Mouse (Mus musculus): ENCODE data around the gene Rdh19. TPM values are rescaled to one million over a fixed set of nuclear protein-coding genes. Genes with fewer than 3 reads are reported as not detected.
"Not testable (repeated sequence)": the region's sequence is repeated elsewhere in the genome, so short reads cannot be mapped to it uniquely, and the experiment has no call there.

The Rdh19 gene
- polyA plus RNA-seq, 1 experiment, result not detected

GRCm38 (mm10) chr10:127835292-127835691, 14.4 kb upstream of the Rdh19 start:
- Histone ChIP-seq H3K4me3 (replicated peaks) (no peak overlapping the region), H3K36me3 (replicated peaks; ENCODE audit: low read length) (no peaks in the 10 kb centered on the region)
- no peak for TF ChIP-seq GATA1 (IDR thresholded peaks at IDR 0.05; ENCODE audit: borderline replicate concordance, low read length)

GRCm38 (mm10) chr10:127837793-127838192, 11.9 kb upstream of the Rdh19 start:
- peaks cover 25% of the 10 kb centered on the region for H3K9me3 ChIP-seq
- not testable (repeated sequence) for H3K36me3 ChIP-seq (replicated peaks; ENCODE audit: low read length); H3K4me1 ChIP-seq; H3K4me3 ChIP-seq (replicated peaks); H3K27me3 ChIP-seq (replicated peaks)

More at GRCm38 (mm10) chr10:127835292-127835691, 14.4 kb upstream of the Rdh19 start:
- peaks cover 25% of the 10 kb centered on the region for H3K9me3 ChIP-seq
- no peaks in the 10 kb centered on the region for H3K4me1 ChIP-seq
- no peaks in the 10 kb centered on the region for H3K27me3 ChIP-seq (replicated peaks)

DNA sequence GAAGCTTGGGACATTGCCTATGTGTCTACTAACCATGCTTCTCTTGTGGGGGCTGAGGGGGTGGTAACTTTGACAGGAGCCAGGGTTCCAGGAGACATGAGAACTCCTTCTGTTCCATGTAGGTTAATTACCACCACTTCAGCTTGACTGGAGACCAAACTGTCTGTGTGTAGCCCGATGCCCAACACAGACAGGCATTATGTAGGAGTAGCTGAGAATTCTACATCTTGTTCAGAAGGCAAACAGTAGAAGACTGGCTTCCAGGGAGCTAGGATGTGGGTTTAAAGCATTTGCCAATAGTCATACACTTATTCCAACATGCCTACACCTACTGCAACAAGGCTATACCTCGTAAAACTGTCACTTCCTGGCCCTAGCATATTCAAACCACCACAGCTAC, 11.2 kb upstream of the Rdh19 start:
- no peak overlapping the region for H3K4me3 ChIP-seq (replicated peaks)
- H3K36me3 ChIP-seq (replicated peaks; ENCODE audit: low read length), result no peaks in the 10 kb centered on the region
- H3K4me1 ChIP-seq, result no peaks in the 10 kb centered on the region
- TF ChIP-seq FLI1 (IDR thresholded peaks at IDR 0.05; ENCODE audit: low read length), result no peak
- no peak for TF ChIP-seq GATA1 (IDR thresholded peaks at IDR 0.05; ENCODE audit: borderline replicate concordance, low read length)
- H3K27me3 ChIP-seq (replicated peaks), result no peaks in the 10 kb centered on the region
- peaks cover 25% of the 10 kb centered on the region for H3K9me3 ChIP-seq

GRCm38 (mm10) chr10:127840776-127841175, 9.0 kb upstream of the Rdh19 start:
- Histone ChIP-seq H3K4me1 (no peaks in the 10 kb centered on the region), H3K9me3 (peaks cover 31% of the 10 kb centered on the region), H3K27me3 (replicated peaks) (no peaks in the 10 kb centered on the region), H3K36me3 (replicated peaks; ENCODE audit: low read length) (no peaks in the 10 kb centered on the region), H3K4me3 (replicated peaks) (no peak overlapping the region)
- no peak for TF ChIP-seq GATA1 (IDR thresholded peaks at IDR 0.05; ENCODE audit: borderline replicate concordance, low read length)
- TF ChIP-seq FLI1 (IDR thresholded peaks at IDR 0.05; ENCODE audit: low read length), result no peak

DNA sequence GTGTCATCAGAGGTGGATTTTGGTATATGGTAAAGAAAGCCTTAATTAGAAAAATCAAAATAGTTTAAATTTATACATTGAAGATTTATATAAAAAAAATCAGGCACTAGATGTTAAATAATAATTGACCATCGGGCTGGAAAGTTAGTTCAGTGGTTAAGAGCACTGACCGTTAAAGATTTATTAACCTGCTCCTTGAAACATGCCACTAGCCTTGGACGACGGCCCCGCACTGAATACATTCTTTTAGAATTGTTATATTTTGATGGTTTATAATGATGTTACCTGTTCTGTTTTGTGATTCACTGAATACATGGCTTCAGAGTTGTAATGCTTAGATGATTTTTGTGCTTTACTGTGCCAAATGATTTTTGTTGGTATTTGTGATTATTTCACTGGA, 3.8 kb upstream of the Rdh19 start:
- H3K27me3 ChIP-seq (replicated peaks); H3K36me3 ChIP-seq (replicated peaks; ENCODE audit: low read length); H3K4me1 ChIP-seq; H3K4me3 ChIP-seq (replicated peaks): not testable (repeated sequence)
- H3K9me3 ChIP-seq, result peaks cover 24% of the 10 kb centered on the region

DNA sequence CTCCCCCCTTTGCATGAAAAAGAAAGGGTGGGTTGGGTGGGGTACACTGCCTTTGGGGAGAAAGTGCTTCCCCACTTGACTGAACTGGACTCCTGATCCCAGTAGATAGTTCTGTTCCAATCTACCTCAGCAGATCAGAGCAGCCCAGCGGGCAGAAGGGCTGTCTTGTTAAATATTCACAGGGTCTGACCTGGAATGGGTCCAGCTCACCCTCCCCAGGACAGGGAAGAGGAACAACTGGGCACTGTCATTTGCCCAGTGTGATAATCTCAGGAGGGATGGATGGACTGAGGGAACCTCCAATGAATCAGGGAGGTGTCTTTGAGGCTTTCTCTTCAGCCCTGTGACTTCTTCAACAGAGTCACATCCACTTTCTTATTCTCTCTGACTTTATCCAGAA, 1.6 kb upstream of the Rdh19 start:
- H3K27me3 ChIP-seq (replicated peaks), result no peaks in the 10 kb centered on the region
- no peaks in the 10 kb centered on the region for H3K4me1 ChIP-seq
- H3K4me3 ChIP-seq (replicated peaks), result no peak overlapping the region
- H3K36me3 ChIP-seq (replicated peaks; ENCODE audit: low read length), result no peaks in the 10 kb centered on the region
- TF ChIP-seq GATA1 (IDR thresholded peaks at IDR 0.05; ENCODE audit: borderline replicate concordance, low read length) (no peak), FLI1 (IDR thresholded peaks at IDR 0.05; ENCODE audit: low read length) (no peak)
- H3K9me3 ChIP-seq, result peaks cover 24% of the 10 kb centered on the region

DNA sequence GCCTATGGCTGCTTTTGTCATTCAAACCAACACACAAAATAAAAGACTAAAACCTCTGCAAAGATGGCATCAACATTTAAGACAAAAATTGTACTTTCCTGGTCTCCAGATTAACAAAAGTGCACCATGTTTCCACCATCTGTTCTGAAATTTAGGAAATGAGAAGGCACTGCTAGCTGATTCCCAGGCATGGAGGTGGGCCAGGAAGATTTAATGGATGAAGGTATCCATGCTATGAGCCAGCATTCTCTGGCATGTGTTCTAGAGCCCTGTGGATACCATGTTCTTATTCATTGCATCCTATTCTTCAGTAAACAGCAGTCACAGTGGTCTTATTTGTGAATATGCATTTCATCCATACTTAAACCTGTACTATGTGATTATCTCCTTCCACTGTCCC, 6.6 kb downstream of the Rdh19 start:
- no peaks in the 10 kb centered on the region for H3K36me3 ChIP-seq (replicated peaks; ENCODE audit: low read length)
- no peak for TF ChIP-seq FLI1 (IDR thresholded peaks at IDR 0.05; ENCODE audit: low read length)
- no peak for TF ChIP-seq GATA1 (IDR thresholded peaks at IDR 0.05; ENCODE audit: borderline replicate concordance, low read length)
- peaks cover 5% of the 10 kb centered on the region; the same call in 1 of the 2 replicates for H3K9me3 ChIP-seq
- no peak overlapping the region for H3K4me3 ChIP-seq (replicated peaks)
- no peaks in the 10 kb centered on the region for H3K4me1 ChIP-seq
- H3K27me3 ChIP-seq (replicated peaks), result peaks cover 3% of the 10 kb centered on the region

- Histone ChIP-seq H3K27me3 (replicated peaks) (peaks cover 3% of the 10 kb centered on the region), H3K9me3 (peaks cover under 1% of the 10 kb centered on the region; the same call in 1 of the 2 replicates), H3K4me1 (no peaks in the 10 kb centered on the region), H3K36me3 (replicated peaks; ENCODE audit: low read length) (no peaks in the 10 kb centered on the region), H3K4me3 (replicated peaks) (no peak overlapping the region)
- TF ChIP-seq GATA1 (IDR thresholded peaks at IDR 0.05; ENCODE audit: borderline replicate concordance, low read length), result no peak
- TF ChIP-seq FLI1 (IDR thresholded peaks at IDR 0.05; ENCODE audit: low read length), result no peak
Measured at GRCm38 (mm10) chr10:127864931-127865330, 15.2 kb downstream of the Rdh19 start.

DNA sequence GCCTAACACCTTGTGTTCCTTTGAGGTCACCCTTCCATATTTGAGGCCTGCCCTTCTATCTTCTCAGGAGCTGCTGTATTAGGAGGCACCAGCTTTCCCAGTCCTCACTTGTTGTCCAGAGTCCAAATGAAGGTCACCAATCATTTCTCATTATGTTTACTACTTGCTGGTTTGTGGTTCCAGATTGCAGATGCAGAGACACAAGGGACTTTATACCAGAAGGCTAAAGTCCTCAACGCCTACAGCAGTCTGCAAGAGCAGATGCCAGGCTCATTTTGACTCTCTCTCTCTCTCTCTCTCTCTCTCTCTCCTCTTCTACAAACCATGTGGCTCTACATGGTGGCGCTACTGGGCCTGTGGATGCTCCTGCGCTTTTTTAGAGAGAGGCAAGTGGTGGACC, 16.5 kb downstream of the Rdh19 start, which contains the start of gene Rdh16f2:
TSS of gene Rdh16f2 (plus strand) at position 243 of the 400 bp plus-strand sequence.
- TF ChIP-seq FLI1 (IDR thresholded peaks at IDR 0.05; ENCODE audit: low read length), result no peak
- Histone ChIP-seq H3K36me3 (replicated peaks; ENCODE audit: low read length) (no peaks in the 10 kb centered on the region), H3K27me3 (replicated peaks) (peaks cover under 1% of the 10 kb centered on the region), H3K4me1 (no peaks in the 10 kb centered on the region), H3K4me3 (replicated peaks) (no peak within 1 kb of the TSS), H3K9me3 (peaks cover 12% of the 10 kb centered on the region)

DNA sequence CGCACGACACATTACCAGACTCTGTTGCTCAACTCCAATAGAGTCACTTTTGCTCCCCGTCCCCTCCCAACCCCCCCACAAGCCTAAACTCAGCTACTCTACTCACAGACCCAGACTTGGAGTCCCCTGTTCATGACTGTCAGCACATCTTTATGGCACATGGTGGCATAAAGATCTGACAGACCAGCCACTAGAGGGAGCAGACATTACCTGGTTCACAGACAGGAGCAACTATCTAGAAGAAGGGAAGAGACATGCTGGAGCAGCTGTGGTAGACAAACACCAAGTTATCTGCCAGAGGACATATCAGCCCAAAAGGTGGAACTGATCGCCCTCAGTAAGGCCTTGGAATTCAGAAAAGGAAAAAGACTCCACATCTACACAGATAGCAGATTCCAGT, 22.8 kb downstream of the Rdh19 start:
- Histone ChIP-seq H3K9me3 (peaks cover 13% of the 10 kb centered on the region), H3K36me3 (replicated peaks; ENCODE audit: low read length) (no peaks in the 10 kb centered on the region), H3K4me3 (replicated peaks) (no peak overlapping the region), H3K27me3 (replicated peaks) (no peaks in the 10 kb centered on the region), H3K4me1 (no peaks in the 10 kb centered on the region)
- TF ChIP-seq FLI1 (IDR thresholded peaks at IDR 0.05; ENCODE audit: low read length) (no peak), GATA1 (IDR thresholded peaks at IDR 0.05; ENCODE audit: borderline replicate concordance, low read length) (no peak)

DNA sequence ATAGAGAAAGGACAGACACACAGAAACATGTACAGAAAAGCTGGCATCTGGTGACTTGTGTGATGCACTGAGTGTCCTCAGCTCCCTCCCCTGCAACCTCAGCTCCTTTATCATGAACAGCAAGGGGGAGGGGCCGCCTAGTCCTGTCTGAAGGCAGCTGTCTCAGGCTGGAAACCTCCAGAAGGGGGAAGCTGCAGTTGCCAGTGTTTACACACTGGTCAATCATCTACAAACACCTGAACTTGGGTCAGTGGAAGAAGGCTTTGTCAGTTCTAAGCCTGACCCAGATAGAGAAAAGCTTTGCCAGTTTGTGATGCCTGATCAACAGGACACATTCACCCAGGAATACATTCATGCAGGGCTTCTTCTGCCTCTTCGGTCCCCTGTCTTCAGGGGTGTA, 28.0 kb downstream of the Rdh19 start:
- no peaks in the 10 kb centered on the region for H3K4me1 ChIP-seq
- TF ChIP-seq FLI1 (IDR thresholded peaks at IDR 0.05; ENCODE audit: low read length), result no peak
- no peak for TF ChIP-seq GATA1 (IDR thresholded peaks at IDR 0.05; ENCODE audit: borderline replicate concordance, low read length)

More for the DNA sequence above, 28.0 kb downstream of the Rdh19 start:
- H3K9me3 ChIP-seq, result no peaks in the 10 kb centered on the region
- H3K27me3 ChIP-seq (replicated peaks), result peaks cover 2% of the 10 kb centered on the region
- no peak overlapping the region for H3K4me3 ChIP-seq (replicated peaks)
- no peaks in the 10 kb centered on the region for H3K36me3 ChIP-seq (replicated peaks; ENCODE audit: low read length)

Data from megakaryocyte, embryonic 14.5 days (primary cell).